Mouse (Mus musculus) bone marrow macrophage, adult 2 months (primary cell): ENCODE data around the gene Nek2.

ENCODE experiments used
- CTCF ChIP-seq: IDR thresholded peaks from 2 replicates; pipeline ENCODE4 v1.5.1; 2012; ENCODE audit warnings: low read depth, mild to moderate bottlenecking, low read length, moderate library complexity
- POLR2A ChIP-seq: IDR thresholded peaks from 2 replicates; pipeline ENCODE4 v1.6.1; 2012; ENCODE audit warnings: mild to moderate bottlenecking, low read depth, low read length, borderline replicate concordance

DNA sequence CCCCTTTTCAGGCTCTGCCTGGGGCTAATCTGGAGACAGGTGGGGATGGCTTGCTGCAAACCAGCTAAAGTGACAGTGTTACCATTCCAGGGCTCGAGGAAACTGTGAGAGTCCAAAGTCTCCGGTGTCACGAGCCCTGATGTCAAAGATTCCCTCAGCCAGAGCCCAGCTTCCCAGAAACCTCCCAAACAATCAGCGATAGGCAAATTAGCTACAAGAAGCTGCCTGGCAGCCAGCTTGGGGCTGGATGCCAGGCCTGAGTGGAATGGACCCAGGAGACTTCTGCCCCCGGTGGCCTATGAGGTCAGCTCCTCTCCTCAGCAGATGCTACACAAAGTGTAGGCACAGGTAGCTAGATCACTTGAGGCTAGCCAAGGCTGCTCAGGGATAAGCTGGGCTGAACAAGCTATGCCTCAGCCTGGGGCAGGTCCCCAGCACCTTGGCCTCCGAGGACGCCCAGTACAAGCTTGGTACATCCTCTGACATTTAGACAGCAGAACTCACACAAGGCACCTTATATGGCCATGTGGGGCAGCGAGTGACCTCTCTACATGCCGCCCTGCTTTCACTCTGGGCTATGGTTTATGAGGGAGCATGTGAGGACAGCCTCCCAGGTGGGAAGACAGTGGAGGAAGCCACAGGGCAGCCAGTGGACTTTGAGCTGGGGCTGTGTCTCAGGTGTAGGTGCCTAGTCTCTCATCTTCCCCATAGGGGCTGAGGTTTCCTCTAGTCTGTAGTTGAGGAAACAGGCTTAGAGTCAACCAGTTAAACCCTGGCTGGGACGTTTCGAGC, 19.7 kb downstream of the Nek2 start:
- TF ChIP-seq CTCF (peak; percentile 30; the same call in 1 of the 2 replicates), POLR2A (no peak)
